Mouse (Mus musculus) thymus, adult 2 months (tissue): ENCODE measurements around the gene Sdc3.

Experiments
- CTCF ChIP-seq: fragments of 200-500 bp; IDR thresholded peaks from 2 replicates; pipeline ENCODE4 v1.5.1; 2012; ENCODE audit warnings: mild to moderate bottlenecking, control low read depth, low read length, moderate library complexity, borderline replicate concordance; ENCODE audit not compliant: control insufficient read depth, poor library complexity, insufficient read depth; ENCODE audit errors: extremely low read depth
- POLR2A ChIP-seq: fragments of 200-500 bp; IDR thresholded peaks from 2 replicates; pipeline ENCODE4 v1.6.1; 2012; ENCODE audit warnings: mild to moderate bottlenecking, low read length, control low read depth, moderate library complexity; ENCODE audit not compliant: control insufficient read depth, poor library complexity, insufficient read depth; ENCODE audit errors: extremely low read depth

GRCm38 (mm10) chr4:130865901-130866371, 73.6 kb downstream of the Sdc3 start:
- no peak for TF ChIP-seq CTCF
- TF ChIP-seq POLR2A = no peak
